Mouse (Mus musculus): ENCODE results near the gene Cybc1.

Cybc1 gene
- long read RNA-seq, experiment 1, transcript Cybc1-201 (7 exons, 2,417 nt), result major isoform, 23 of 31 reads
- long read RNA-seq, experiment 1, partial matches to known transcripts, result 0 of 31 reads
- long read RNA-seq, experiment 1, other reads (novel, unspliced or antisense), result 7 of 31 reads
- long read RNA-seq, experiment 2, transcript Cybc1-201 (7 exons, 2,417 nt), result major isoform, 15 of 24 reads
- long read RNA-seq, experiment 2, partial matches to known transcripts, result 0 of 24 reads
- long read RNA-seq, experiment 2, other reads (novel, unspliced or antisense), result 8 of 24 reads

DNA sequence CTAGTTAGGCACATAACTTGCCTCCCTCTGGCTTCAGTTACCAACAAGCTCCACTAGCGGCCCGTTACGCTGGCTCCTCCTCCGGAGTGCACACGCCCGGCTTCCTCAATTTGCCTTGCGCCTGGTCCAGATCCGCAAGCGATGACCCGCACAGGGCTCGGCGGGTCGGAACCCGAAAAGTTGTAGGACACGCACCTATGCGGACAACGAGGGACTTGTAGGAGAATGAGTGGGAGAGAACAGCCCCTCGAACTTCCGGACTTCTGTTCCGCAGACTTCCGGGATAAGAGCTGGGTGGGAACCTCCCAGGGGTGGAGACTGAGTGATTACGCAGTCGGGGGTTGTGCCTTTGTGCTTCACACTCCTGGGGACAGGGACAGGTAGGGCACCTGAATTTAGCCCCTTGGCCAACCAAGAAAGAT is at the start of gene Cybc1:
Gene Cybc1, minus strand, starts transcription at position 305 of the 422 bp plus-strand sequence.
- intact Hi-C loops (cut with DNase I), result no loop called here

GRCm38 (mm10) chr11:121278011-121278410 is 48.9 kb upstream of the Cybc1 start:
- intact Hi-C loops (cut with DNase I), result no loop called here

GRCm38 (mm10) chr11:121277516-121277915 is 48.4 kb upstream of the Cybc1 start:
- intact Hi-C loops (cut with DNase I), result no loop called here

DNA sequence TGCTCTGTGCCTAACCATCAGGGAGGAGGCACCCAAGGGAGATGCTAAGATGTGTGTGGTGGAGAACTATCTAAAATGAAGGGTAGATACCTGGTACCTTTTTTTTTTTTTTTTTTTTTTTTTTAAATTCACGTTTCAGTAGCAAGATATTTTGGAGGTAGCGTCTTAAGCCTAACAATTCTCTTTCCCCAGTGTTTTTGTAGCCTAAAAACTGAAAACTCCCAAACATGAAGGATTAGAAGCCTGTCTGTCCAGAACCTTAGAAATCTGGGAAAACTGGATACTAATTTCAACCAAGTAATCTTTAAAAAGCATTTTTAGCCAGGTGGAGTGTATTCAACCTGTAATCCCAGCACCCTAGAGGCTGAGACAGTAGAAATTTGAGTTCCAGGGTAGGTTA is 32.0 kb upstream of the Cybc1 start:
- intact Hi-C loops (cut with DNase I), result no loop called here

DNA sequence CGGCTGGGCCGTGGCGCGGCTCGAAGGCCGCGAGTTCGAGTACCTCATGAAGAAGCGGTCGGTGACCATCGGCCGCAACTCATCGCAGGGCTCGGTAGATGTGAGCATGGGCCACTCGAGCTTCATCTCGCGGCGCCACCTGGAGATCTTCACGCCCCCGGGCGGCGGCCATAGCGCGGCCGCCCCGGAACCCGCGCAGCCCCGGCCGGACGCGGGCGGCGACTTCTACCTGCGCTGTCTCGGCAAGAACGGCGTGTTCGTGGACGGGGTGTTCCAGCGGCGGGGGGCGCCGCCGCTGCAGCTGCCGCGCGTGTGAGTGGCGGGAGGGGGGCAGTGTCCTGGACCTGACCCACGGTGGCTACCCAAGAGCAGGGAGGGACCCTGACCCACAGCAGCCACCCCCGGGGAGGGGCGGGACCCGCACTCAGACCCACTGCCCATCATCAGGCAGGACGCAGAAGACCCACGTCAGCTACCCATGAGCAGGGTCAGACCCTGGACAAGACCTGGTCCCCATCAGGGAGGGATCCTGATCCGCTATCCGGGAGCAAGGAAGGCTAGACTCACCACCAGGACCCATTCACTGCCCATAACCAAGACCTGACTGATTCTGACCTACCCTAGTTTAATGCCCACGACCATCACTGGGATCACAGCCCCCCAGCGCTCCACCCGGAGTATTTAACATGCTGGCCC is 31.2 kb upstream of the Cybc1 start:
- intact Hi-C loops (cut with DNase I), result no loop called here

- intact Hi-C loops (cut with DNase I), result no loop called here
Observed at GRCm38 (mm10) chr11:121259160-121260100, 30.3 kb upstream of the Cybc1 start, which contains the start of gene Foxk2. TSS of gene Foxk2 (plus strand) at chr11:121259990.

- intact Hi-C loops (cut with DNase I), result no loop called here
Observed at GRCm38 (mm10) chr11:121250196-121250595, 21.1 kb upstream of the Cybc1 start.

- intact Hi-C loops (cut with DNase I), result loop anchor here (10.0 kb wide), 1 partner anchor 55 kb away; no protein-coding TSS in a partner anchor
Observed at GRCm38 (mm10) chr11:121239669-121240068, 10.5 kb upstream of the Cybc1 start.

GRCm38 (mm10) chr11:121237345-121238128 is 8.4 kb upstream of the Cybc1 start:
- intact Hi-C loops (cut with DNase I), result no loop called here

- intact Hi-C loops (cut with DNase I), result no loop called here
Observed at GRCm38 (mm10) chr11:121236564-121237344, 7.6 kb upstream of the Cybc1 start, which contains the start of gene Narf. TSS of gene Narf (plus strand) at chr11:121237253.

- intact Hi-C loops (cut with DNase I), result no loop called here
Observed at GRCm38 (mm10) chr11:121235475-121236238, 6.5 kb upstream of the Cybc1 start.

DNA sequence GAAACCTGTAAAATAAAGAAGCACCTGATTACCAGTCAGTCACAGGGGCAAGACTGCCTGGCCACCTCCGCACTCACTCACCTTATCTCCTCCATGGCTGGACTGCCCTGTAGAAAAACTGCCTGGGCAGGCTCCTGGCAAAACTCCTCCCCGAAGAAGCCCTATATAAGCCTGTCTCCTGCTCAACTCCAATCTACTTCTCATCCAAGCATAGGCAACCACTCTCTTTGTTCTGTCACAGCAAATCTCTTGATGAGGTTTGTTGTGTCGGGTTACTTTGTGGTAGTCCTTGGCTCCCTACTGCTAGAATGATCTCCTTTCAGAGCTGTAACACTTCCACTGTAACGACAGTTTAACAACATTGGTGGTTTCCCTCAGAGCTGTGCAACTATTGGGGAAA is 3.6 kb upstream of the Cybc1 start:
- intact Hi-C loops (cut with DNase I), result no loop called here

- intact Hi-C loops (cut with DNase I), result no loop called here
Observed at GRCm38 (mm10) chr11:121231628-121232291, 2.6 kb upstream of the Cybc1 start.

GRCm38 (mm10) chr11:121231191-121231590 is 2.1 kb upstream of the Cybc1 start:
- intact Hi-C loops (cut with DNase I), result no loop called here

GRCm38 (mm10) chr11:121228129-121229017 is 749 bp downstream of the Cybc1 start:
- intact Hi-C loops (cut with DNase I), result no loop called here

DNA sequence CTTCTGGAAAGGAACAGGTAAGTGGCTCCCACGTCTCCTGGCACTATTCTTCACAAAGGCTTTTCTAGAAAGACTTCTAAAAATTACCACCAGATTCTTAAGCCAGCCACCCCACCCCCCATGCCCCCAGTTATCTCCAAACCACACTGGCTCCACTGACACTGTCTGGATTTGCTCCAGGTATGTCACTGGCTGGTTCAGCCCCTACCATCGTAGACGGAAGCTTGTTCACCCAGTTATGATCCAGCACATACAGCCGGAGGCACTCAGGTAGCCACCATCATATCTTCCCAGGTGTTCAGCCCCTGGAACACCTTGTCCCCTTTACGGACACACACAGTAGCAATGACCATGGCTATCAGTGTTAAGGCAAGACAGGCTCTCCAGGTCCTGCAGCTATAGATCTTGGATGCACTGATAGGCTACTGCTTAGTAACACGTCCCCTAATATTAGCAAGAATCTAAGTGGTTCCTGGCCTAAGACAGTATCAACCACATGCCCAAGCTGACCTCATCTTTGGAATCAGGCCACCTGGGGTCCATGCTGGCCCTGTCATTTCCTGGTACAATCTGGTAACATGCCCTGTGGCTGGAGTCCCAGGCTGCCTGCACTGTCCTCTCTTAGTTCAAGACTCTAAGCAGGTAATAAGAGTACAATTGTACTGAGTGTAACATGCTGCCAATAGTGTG is 7.7 kb downstream of the Cybc1 start:
- intact Hi-C loops (cut with DNase I), result no loop called here

GRCm38 (mm10) chr11:121220771-121221170 is 8.4 kb downstream of the Cybc1 start:
- intact Hi-C loops (cut with DNase I), result no loop called here

Measured in adrenal gland (tissue).